Mouse (Mus musculus): Measurements from ENCODE around the gene Kpna2.

DNA sequence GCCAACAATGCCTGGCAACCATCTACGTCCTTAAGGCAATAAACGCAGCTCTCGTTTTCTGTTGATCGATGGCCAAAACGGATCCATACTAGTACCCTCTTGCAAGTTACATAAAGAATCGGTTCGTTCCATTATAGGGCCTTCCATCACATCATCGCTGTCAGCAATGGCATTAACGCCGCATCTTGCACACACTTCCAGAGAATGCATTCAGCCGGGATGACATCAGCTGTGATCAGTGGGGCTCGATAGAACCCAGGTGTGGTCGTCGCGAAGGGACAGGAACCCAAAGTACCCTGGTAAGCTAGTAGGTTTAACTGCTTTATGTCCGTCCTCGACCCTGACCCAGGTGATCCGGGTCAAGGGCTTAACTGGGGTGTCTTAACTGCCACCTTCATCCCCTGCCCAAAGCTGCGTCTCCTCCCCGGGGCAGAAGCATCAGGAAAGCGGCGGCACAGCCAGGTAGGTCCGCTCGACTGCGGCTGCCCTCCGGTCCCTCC, 640 bp downstream of the Kpna2 start:
- no peak for TF ChIP-seq GATA1 (IDR thresholded peaks at IDR 0.05; ENCODE audit: borderline replicate concordance, low read length)
- TF ChIP-seq FLI1 (IDR thresholded peaks at IDR 0.05; ENCODE audit: low read length) = no peak

Data from megakaryocyte, embryonic 14.5 days (primary cell).